Mouse (Mus musculus): ENCODE measurements around the gene Dnajb1.
"Not testable (repeated sequence)": the region's sequence is repeated elsewhere in the genome, so short reads cannot be mapped to it uniquely, and the experiment has no call there.

The Dnajb1 gene

DNA sequence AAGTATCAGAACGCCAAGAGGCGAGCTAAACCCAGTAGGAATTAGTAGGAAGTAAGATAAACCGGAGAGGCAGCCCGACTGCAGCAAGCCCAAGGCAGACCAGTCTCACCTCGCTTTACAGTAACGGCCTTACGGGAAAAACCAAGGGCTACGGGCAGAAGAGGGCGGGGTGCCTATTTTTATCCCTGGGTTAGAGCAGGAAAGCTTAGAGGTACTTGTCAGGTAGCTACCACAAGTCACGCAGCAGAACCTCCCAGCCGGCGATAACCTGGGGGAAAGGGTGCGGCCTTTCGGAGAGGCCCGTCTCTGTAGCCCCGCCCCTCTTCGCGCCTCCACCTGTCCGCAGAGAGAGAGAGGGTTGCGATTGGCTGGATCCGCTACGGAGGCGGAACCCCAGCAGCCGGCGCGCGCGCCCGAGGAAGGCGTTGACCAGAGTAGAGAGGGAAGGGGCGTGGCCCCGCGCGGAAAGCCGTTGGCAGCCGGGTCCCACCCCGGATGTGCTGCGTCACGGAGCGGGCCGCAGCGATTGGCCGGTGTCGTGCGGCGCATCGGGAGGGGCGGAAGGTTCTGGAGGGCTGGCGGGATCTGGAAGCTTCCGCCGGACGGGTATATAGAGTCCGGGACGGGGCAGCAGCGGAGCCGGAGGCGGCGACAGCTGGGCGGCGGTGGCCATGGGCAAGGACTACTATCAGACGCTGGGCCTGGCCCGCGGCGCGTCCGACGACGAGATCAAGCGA, at the start of gene Dnajb1, which contains the start of gene Tecr:
TSS of gene Dnajb1 (plus strand) at position 533 of the 737 bp plus-strand sequence.
TSS of gene Tecr (minus strand) at position 311 of the 737 bp plus-strand sequence.
- DNase-seq (ENCODE audit: low read depth) = peak; percentile 98

DNA sequence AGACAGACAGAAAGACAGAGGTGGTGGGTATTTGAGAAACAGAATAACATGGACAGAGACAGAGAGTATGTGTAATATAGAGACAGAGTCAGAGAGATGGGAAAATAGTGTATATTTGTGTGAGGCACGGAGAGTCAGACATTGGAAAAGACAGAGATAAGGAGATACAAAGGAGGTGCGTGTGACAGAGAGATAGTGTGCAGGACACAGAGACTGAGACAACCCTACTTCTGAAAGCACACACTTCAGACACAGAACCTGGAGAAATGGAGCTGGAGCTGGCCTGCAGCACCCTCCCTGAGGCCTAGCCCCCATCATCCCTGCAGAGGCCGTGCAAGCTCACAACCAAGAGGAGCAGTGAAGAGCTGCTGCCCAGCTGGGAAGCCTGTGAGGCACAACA, 45.3 kb upstream of the Dnajb1 start:
- no peak for DNase-seq (ENCODE audit: low read depth)

DNA sequence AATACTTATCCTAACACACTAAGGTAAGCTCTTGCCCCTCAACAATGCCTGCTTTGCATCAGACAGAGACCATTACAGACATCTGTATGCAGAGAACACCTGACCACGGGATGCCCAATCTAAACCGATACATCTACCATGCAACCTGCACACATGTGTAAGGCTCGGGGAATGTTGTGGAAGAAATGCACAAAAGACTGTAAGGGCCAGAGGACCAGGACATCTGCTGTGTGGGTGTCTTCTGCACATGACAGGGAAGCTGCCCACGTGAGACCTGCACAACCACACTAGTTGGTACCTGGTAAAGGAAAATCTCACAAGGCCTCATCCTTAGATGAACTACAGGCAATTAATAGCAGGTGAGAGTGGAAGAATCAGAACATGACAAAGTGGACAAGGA, 44.7 kb upstream of the Dnajb1 start:
- no peak for DNase-seq (ENCODE audit: low read depth)

DNA sequence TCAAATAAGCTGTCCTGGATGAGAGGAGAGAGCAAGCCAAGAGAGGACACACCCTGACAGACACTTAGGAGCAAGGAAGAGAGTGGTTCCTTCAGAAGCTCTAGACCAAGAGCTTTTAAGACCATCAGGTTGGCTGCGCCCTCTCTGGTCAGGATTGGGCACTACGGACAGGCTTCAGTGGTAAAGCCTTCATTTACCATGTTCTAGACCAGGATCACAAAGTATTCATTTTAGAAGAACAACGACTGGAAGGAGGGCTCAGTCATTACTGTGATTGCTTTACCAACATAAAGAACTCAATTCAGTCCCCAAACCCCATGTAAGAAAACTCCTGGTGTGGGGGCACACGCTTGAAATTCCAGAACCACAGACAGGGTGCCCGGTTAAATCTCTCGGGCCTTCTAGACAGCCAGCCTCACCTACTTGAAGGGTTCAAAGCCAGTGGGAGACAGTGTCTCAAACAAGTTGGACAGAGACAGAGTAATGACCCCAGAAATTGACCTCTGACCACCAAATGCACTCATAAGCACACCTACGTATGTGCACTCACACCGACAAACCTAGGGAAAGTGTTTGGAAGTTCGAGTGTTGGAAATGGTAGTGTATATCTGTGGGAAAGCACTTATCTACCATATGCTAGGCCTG, 42.1 kb upstream of the Dnajb1 start:
- no peak for DNase-seq (ENCODE audit: low read depth)

DNA sequence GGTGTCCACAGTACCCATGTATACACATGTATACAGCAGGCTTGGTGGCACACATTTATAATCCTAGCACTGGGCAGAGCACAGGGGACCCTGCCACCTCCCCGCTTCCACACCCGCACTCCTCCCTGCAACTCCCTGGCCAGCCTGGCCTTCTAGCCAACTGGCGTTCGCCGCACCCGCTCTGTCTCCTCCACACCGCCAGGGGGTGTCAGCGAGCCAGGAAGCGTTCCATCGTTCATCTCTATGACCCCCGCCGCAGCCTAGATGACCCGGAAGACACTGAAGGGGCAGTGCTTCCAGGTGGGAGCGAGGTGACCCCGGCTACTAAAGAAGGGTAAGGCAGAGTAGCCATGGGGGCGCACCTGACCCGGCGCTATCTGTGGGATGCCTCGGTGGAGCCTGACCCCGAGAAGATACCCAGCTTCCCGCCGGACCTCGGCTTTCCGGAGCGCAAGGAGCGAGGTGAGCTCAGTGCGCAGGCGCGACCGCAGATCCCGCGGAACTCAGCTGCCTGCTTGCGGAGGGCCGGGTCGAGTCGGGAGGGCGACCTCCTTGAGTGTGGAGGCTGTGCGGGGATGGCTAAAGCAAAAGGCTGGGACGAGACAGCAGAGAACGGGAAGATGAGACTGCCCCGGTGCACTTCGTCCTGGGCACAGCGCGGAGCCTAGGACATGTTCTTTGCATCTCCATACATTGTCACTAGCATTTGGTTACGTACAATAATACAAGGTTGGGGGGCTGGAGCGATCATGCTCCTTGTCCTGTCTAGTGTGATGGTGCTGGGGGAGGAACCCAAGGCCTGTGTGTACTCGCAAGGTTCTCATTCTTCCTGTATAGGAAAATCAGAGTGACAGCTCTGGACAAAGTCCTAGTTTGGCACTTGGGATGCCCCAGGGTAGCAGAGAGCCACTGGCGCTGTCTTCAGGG, 41.3 kb upstream of the Dnajb1 start, which contains the start of gene Ndufb7:
TSS of gene Ndufb7 (plus strand) at position 203 of the 927 bp plus-strand sequence.
- DNase-seq (ENCODE audit: low read depth) = peak; percentile 79

DNA sequence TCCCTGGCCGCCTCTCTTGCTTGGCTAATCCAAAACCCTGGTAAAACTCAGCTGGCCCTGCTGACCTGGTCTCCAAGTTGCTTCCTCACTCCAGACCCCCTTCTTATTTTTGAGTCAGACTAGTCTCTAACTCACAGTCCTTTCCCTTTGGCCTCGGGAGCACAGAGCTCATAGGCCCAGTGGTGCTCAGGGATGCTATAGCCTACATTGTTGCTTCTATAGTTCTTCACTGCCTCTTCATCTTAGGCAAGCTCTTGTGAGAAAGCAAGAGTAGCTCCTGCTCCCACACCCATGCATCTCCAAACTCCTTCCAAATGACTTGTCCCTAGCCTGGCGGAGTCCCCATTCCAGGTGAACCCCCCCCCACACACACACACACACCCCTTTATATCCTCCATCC, 40.3 kb upstream of the Dnajb1 start:
- DNase-seq (ENCODE audit: low read depth) = no peak

DNA sequence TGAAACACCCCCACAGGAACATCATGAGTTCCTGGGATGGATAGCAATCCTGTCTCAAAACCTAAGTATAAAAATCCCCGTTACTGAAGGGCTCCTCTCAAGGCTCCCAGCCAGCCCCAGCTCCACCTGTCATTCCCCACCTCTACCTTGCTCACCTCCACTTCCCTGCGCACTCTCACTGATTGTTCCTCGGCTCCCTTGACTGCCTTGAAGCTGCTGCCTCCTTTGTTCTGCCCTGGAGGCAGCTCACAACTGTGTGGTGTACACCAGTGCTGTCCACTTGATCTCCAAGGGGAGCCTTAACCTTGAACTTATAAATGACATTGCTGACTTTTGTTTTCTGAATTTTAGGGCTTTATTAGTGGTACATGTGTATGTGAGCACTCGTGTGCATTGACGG, 39.9 kb upstream of the Dnajb1 start:
- no peak for DNase-seq (ENCODE audit: low read depth)

DNA sequence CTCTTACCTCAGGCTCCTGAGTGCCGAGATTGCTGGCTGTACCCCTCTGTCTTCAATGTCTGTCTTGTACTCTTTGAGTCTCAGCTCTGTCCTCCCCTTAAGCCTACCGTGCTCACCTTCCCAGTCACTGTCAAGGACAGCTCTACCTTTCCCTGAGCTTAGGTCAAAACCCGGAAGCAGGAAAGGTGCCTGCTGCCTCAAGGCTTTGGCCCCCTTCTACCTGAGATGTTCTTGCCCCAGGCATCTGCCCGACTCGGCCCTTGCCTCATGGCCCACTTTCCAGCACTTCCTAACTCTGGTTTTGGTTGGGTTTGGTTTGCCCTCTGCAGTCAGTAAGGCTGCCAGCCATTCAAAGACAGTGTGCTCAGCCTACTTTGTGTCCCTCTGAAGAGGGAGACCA, 39.2 kb upstream of the Dnajb1 start:
- DNase-seq (ENCODE audit: low read depth) = no peak

DNA sequence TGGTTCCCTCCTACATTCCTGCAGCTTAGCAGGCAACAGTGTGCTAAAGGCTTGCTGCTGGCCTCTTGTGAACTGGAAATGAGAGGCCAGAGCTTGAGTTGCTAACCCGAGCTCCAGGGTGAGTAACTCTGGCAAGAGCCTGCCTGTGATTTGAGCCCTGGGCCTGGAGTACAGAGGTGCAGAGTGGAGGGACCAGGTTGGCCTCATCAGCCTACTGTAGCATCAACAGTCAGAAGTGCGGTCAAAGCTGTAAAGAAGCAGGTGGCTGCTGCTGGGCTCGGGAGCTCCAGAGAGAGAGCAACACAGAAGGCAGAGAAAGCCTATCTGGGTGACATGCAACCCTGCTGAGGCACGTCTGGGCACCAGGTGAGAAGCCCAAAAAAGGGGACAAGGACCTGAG, 38.8 kb upstream of the Dnajb1 start:
- no peak for DNase-seq (ENCODE audit: low read depth)

DNA sequence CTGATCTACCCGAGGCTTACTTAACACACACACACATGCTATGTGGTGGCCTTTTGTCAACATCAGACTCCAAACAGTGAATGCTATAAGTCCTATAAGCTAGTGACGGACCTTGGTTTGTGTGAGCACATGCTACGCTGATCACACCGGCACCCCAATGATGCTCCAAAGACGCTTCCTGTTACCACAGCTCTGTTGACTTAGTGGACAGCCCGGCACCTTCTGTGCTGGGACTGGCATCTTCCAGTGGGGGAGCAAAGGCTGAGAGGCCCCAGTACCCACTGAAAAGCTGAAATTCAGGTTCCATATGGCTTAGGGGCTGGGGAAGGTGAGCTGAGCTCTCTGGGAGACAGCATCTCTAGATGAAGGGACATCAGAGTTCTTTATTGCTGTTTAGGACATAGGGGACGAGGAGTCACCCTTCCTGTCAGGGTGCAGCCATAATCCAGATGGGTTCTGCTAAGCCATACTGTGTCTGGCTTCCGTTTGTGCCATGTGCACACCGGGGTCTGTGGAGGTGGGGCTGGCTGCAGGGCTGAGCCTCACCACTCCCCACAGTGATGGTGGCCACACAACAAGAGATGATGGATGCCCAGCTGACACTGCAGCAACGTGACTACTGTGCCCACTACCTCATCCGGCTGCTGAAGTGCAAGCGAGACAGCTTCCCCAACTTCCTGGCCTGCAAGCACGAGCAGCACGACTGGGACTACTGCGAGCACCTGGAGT, 37.6 kb upstream of the Dnajb1 start:
- DNase-seq (ENCODE audit: low read depth) = no peak

DNA sequence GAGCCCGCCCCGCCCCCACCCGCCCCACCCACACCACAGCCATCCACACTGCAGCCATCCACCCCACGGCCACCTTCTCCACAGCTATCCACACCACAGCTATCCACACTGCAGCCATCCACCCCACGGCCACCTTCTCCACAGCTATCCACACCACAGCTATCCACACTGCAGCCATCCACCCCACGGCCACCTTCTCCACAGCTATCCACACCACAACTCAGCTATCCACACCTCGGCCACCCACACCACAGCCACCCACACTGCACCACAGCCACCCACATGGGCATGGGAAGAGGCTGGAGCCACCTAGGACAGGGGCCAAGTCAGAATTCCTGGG, 37.0 kb upstream of the Dnajb1 start:
- DNase-seq (ENCODE audit: low read depth) = not testable (repeated sequence)

DNA sequence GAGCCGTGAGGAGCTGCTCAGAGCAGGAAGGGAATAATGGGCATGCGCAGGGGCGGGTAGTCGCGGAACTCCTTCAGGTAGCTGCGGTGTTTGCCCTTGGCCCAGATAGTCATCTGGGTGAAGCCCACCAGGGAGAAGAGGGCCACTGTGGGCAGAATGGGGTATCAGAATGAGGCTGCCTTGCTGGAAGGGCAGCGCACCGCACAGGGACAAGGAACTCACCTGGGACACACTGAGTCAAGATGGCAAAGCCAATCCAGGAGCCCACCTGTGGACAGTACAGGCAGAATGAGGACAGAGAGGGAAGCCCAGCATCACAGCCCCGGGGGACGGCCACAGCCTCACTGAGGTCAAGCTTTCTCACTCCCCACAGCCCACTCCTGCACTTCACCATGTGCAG, 36.2 kb upstream of the Dnajb1 start:
- DNase-seq (ENCODE audit: low read depth) = no peak

DNA sequence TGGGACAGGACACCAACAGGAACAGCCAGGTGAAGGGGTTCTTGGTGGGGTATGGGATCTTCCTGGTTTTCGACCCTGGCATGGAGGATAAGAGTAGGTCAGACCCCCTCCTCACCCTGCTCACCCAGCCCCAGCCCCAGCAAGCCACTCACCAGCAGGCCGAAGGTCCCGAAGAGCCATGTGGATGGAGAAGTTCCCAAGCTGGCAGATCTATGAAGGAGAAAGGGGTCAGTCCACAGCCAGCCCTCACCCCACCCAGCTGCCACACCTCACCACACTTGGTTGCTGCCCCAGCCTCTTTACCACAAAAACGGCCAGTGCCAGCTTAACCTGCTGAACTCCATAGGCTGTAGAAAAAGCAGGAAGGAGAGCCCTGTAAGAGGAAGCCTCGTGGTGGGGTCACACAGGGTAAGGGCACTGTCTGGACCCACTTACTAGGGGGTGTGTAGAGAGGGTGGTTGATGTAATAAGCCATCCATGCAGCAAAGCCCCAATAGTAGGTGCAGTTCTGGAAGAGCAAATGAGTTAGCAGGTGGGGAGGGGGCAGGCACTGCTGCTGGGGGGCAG, 35.7 kb upstream of the Dnajb1 start:
- no peak for DNase-seq (ENCODE audit: low read depth)

DNA sequence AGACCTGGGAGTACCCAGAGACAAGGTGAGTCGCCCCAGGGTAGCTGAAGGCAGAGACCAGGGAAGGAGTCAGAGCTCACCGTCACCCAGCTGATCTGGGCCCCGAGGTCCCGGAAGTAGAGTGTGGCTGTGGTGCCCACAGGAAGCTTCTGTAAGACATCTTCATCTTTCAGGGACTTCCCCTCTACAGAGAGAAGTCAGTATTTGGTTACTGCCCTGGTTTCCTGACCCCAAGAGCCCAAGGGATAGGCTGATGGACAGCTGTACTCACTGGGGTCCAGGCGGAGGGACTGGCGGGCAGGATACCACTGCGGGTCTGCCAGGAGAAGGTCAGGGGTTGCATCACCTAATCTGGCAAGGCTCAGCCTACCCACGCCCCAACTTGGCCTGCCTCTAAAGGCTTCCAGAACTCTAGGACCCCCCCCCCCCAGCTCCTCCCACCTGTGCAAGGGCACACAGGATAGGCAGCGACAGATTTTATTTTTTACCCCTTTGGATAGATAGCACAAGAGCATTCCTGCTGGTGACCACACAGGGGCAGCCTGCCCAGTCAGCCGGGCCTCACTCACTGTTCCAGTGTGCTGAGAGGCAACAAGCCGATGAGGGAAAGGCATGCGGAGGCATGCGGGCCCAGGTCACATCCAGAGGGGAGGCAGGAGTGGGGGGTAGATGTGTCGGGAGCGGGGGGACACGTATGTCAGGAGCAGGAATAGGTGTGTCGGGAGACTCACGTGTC, 34.7 kb upstream of the Dnajb1 start:
- DNase-seq (ENCODE audit: low read depth) = no peak

DNA sequence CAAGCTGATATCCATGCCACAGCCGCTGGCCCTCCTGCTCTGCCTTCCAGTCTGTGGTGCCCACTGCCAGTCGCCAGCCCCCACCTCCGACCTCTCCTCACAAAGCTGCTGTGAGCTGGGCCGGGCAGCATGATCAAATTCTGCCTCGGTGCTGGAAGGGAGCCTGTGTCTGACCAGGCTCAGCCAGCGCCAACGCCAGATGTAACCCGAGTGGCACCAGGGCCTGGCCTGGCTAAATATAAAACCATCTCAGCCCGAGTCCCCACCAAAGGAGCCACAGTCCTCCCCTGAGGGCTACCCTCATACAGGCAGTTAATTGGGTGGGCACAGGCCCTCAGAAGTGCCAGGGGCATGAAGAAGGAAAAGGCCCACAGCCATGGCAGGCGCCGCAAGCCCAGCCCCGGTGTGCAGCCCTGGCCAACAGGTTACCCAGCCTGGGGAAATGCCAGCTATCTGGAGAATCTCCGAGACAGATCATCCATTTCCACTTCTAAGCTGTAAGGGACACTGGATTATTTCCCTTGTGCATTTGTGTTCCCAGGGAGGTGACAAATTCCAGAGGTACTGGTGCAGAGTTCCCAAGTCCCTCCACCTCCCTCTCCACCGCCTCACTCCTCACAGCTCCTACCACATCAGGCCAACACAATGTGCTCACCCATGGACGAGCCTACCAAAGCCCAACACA, 33.2 kb upstream of the Dnajb1 start:
- no peak for DNase-seq (ENCODE audit: low read depth)

DNA sequence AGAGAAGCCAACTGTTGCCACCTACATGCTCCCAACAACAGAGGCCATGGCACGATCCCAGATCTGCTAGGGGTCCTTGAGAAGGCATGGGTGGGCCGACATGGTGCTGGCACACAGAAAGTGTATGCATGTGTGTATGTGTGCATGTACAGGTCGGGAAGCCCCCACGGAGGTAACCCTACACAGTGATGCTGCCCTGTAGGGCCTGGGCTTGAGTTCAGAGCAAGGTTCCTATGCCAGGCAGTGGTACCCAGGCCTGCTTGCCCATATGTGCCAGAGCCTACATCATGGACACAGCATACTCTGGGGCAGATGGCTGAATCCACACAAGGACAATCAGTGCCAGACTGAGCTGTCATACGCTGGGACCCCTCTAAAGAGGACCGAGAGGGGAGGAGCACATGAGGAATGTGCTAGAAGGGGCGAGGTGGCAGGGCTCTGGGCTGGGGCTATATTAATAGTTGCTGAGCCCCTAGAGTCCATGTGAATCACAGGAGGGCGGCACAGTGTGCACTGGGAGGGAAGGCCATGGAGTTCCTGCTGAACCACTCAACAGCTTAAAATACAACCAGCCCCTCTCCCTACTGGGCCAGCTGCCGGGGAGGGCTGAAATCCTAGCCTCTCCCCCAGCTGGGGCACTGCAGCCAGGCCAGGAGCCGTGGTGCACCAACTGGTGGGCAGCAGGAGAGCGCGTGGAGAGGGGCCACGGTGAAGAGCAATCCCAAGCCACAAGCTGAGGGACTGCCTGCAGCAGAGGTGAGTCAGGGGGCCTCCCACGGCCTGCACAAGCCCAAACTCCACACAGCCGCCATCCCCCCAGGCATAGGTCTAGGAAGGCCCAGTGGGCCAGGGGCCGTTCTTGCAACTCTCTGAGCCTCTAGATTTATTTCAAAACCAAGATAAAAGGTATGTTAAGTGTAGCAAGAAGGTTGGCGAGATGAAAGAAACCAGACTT, 32.2 kb upstream of the Dnajb1 start:
- no peak for DNase-seq (ENCODE audit: low read depth)

DNA sequence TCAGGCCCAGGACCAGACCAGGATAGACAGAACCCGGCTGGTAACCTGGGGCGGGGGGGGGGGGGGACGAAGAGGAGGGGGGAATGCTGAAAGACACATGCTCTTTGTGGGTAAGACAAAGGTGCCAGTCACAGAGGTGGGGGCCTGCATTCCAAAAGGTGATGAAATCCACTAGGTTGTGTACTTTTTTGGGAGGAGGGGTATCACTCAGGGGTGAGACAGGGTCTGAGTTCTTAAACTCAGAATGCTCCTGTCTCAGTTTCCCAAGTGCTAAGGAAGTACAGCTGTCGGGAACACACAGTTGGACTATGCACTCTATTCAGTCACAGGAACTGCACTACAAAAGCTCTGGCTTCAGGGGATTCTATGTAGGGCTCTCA, 31.5 kb upstream of the Dnajb1 start:
- DNase-seq (ENCODE audit: low read depth) = no peak

DNA sequence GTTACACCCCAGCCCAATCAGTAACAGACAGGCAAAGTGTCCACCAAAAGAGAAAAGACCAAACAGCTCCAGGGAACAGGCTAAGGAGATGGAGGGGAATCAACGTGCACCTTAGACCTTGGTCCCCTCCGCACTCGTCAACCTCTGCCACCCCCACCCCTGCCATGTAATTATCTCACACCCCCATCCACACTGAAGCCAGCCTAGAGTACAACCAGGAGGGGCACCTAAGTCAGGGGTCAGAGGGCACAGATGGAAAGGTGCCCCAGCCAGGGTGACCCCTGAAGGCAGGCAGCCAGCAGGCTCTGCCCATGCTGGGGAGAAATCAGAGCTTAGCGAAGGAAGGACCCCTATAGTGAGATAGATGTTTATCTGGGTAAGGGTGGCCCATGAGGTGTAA, 31.1 kb upstream of the Dnajb1 start:
- DNase-seq (ENCODE audit: low read depth) = no peak

DNA sequence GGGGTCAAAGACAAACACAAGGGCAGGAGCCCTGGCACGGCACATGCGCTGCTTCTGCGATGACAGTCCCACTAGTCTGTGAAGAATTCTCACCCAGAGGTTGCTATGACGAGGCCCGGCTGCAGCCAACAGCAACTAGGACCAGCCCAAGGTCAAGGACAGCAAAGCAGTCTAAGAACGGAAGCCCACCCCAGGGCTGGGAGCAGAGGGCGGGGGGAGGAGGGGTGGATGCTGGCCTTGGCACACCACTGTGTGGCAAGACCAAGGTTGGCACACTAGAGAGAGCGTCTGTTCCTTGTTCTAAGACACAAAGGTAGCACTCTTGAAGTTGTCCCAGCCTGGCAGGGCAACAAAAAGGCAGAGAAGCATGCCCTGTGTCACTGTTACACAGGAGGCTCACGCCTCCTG, 30.6 kb upstream of the Dnajb1 start:
- DNase-seq (ENCODE audit: low read depth) = no peak
